Mouse (Mus musculus) heart, postnatal 10 days (tissue): ENCODE results near the gene BC048403. TPM values are rescaled to one million over a fixed set of nuclear protein-coding genes. Genes with fewer than 3 reads are reported as not detected.
A peak's percentile ranks its signal among the peaks of the same experiment; 100 is the strongest.
"Not testable (repeated sequence)": the region's sequence is repeated elsewhere in the genome, so short reads cannot be mapped to it uniquely, and the experiment has no call there.

Experiments
- DNase-seq, 2 experiments: peaks; one replicate each; pipeline ENCODE4 v3.0.0; 2021
- intact Hi-C: fragments of 180-260 bp; cut with DNase I; formaldehyde crosslinking; loops from one replicate; pipeline ENCODE4 v1.15.1; 2025
- total RNA-seq, 2 experiments: library from RNA; stranded (reverse); gene quantifications; 2 replicates each; pipeline ENCODE4 v1.2.3; 2021

Gene BC048403
- total RNA-seq, 2 experiments from 2014 or later, result 2.5 to 2.7 TPM

GRCm38 (mm10) chr10:121754237-121754636 lies 14.5 kb downstream of the BC048403 start:
- intact Hi-C loops, result no loop called here
- DNase-seq, result no peak

DNA sequence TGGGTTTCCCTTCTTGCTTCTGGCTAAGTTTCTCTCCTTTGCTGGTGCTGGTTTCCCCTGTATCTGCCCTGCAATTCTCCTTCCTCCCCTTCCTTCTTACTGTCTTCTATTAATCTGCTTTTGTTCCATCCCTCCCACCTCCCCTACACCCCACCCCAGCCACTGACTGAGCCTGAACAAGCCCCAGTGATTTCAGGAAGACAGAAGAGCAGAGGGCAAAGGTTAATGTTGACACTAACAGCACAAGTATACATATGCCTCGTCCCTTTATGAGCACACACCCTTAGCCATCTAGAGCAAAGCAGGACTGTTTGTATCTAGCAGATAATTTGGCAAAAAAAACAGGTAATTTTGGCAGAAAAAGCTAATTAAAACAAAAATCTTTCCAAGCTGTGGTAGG lies 16.1 kb downstream of the BC048403 start:
- intact Hi-C loops, result no loop called here
- DNase-seq, result no peak

- intact Hi-C loops, result no loop called here
- DNase-seq, result no peak
Measured at GRCm38 (mm10) chr10:121756677-121757076, 16.9 kb downstream of the BC048403 start.

- DNase-seq, result no peak
- intact Hi-C loops, result no loop called here
Measured at GRCm38 (mm10) chr10:121759095-121759494, 19.4 kb downstream of the BC048403 start.

GRCm38 (mm10) chr10:121762141-121762540 lies 22.4 kb downstream of the BC048403 start:
- peak; percentile 46 for DNase-seq
- intact Hi-C loops, result loop anchor here (10.0 kb wide), 1 partner anchor 57 kb away; no protein-coding TSS in a partner anchor

GRCm38 (mm10) chr10:121763191-121763590 lies 23.5 kb downstream of the BC048403 start:
- intact Hi-C loops, result loop anchor here (10.0 kb wide), 1 partner anchor 58 kb away; no protein-coding TSS in a partner anchor
- DNase-seq, result no peak

DNA sequence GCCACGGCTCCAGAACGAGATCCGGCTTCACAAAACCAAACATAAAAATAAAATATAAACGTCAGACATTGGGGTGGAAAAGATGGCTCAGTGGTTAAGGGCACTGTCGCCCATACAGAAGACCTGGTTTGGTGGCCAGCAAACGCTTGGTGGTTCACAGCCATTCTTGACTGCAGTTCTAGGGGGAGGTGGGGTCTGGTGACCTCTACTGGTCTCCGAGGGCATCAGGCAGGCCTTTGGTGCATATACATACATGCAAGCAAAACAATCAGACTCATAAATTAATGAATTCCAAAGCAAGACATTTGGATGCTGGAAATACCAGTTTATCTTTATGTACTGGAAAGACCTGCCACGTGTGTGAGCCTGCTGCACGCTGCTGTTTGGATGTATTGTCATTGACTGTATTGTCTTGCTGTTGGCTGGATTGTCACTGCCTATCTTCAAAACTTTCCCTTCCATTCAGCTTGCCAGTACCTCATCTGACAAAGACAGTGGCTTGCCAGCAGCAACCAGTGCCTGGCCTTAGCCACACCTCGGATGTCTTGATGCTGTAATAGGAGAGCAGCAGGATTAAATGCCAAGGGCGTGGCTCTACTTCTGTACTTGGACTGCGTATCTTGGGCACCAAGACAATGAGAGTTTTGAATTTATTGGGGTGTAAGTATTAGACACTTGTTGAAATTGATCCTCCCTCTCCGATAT lies 24.9 kb downstream of the BC048403 start:
- no peak for DNase-seq
- intact Hi-C loops, result loop anchor here (10.0 kb wide), 1 partner anchor 60 kb away; no protein-coding TSS in a partner anchor

- intact Hi-C loops, result loop anchor here (10.0 kb wide), 1 partner anchor 61 kb away; no protein-coding TSS in a partner anchor
- DNase-seq, result no peak
Measured at GRCm38 (mm10) chr10:121765174-121766057, 25.7 kb downstream of the BC048403 start.

GRCm38 (mm10) chr10:121767295-121767694 lies 27.6 kb downstream of the BC048403 start:
- DNase-seq, result not testable (repeated sequence)

DNA sequence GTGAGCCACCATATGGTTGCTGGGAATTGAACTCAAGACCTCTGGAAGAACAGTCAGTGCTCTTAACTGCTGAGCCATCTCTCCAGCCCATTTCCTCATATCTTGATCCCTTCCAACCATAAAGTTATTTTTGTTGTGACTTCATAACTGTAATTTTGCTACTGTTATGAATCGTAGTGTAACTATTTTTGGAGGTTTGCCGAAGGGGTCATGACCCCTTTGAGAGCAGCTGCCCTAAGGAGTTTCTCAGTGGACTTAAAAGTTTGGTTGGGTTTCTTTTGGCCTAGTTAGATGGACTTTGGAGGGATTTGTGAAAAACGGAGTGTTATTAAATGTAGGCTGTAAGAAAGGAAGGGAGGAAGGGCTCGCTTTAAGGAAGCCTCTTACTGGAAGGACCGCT lies 30.0 kb downstream of the BC048403 start:
- peak in 1 of 2 experiments; percentile 7 for DNase-seq
- intact Hi-C loops, result loop anchor here (5.0 to 10.0 kb wide), 2 partner anchors 65 to 283 kb away; no protein-coding TSS in a partner anchor

More at GRCm38 (mm10) chr10:121767295-121767694, 27.6 kb downstream of the BC048403 start:
- intact Hi-C loops, result loop anchor here (10.0 kb wide), 1 partner anchor 62 kb away; no protein-coding TSS in a partner anchor

DNA sequence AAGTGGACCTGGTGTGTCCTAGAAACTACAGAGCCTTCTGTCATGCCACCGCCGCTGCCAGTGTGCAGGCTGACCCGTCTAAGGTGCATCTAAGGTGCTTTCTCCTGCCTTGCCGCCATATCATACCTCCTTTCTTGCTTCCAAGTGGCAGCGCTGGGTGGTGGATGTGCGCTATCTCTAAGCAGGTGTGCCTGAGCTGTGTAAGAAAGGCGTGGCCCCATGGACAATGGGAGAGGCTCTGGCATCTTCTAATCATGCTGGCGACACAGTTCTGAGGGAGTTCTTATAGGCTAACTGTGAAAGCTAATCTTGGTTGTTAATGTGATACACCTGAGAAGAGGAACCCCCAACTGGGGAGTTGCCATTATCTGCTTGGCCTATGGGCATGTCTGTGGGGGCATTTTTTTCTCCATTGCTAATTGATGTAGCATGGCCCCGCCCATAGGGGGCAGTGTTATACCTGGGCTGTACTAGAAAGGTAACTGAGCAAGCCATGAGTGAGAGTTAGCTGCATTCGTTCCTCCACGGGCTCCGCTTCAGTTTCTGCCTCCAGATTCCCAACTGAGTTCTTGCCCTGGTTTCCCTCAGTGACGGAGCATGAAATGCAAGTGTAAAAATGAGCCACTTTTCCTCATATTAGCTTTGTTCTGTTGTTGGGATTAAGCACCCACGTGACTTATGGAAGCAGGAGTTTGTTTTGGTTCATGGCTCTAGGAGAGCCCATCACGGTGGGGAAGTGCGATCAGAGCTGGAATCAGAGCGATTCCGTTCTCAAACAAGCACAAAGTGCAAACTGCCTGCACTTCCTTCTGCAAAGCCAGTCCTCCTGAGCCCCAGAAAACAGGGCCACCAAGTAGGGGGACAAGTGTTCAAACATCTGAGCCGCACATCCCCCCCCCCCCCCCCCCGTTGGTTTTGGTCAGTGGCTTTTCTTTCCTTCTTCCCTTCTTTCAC lies 31.2 kb downstream of the BC048403 start:
- peak; percentile 11 to 26 for DNase-seq
- intact Hi-C loops, result loop anchor here (5.0 kb wide), 1 partner anchor 281 kb away; no protein-coding TSS in a partner anchor

DNA sequence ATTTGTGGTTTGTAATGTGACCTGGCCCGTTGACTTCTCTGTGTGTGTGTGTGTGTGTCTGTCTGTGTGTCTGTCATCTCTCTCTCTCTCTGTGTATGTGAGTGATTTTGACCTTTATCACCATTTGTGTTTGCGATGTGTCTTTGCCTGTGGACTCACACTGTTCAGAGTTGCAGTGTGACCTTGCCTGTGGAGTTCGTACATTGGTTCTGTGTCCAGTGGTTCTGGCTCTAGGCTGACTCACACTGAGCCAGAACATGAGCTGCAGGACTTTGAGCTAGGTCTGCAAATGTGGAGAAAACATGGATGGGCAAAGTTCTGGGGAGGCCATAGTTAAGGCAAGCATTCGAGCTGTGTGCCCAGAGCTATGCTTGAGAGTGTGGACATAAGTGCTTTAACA lies 34.1 kb downstream of the BC048403 start:
- intact Hi-C loops, result loop anchor here (5.0 kb wide), 1 partner anchor 278 kb away; no protein-coding TSS in a partner anchor
- DNase-seq, result no peak

GRCm38 (mm10) chr10:121775990-121776389 lies 36.3 kb downstream of the BC048403 start:
- intact Hi-C loops, result no loop called here
- DNase-seq, result no peak

DNA sequence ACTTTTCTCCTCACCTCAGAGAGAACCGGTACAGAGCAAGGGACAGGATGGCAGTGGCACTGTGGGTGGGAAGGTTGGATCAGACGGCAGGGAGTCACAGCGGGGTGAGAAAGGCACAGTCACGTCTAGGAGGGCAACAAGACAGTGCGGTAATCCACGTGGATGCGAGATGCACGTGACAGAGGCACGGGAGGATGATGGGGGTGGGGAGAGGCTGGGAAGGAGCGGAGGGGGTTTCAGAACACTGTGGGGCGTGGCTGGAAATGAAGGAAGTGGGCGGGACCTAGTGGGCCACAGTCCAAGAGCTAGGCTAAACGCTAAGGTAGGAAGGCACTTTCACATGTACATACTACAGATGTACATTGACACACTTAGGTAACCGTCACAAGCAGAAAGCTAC lies 41.4 kb downstream of the BC048403 start:
- peak; percentile 24 to 39 for DNase-seq
- intact Hi-C loops, result no loop called here

- intact Hi-C loops, result no loop called here
- DNase-seq, result peak; percentile 14 to 20
Measured at GRCm38 (mm10) chr10:121788536-121788935, 48.8 kb downstream of the BC048403 start.

DNA sequence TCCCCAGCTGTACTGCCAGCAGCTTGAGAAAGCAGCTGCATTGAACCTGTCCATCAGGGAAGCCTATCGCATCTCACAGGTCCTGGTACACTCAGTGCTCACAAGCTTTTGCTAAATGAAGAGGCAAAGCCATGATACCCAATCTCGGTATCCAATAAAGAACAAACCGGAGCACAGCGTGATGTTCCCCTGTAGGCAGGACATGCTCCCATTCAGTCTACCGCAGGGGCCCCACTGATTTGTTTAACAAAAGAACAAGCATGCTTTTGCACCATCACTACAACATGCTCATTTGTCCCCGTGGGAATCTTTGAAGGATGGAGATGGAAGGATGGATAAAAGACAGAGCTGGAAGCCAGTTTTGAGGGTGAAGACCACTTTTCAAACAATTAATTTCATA lies 50.3 kb downstream of the BC048403 start:
- no peak for DNase-seq
- intact Hi-C loops, result no loop called here

GRCm38 (mm10) chr10:121792661-121793060 lies 52.9 kb downstream of the BC048403 start:
- intact Hi-C loops, result no loop called here
- DNase-seq, result no peak

DNA sequence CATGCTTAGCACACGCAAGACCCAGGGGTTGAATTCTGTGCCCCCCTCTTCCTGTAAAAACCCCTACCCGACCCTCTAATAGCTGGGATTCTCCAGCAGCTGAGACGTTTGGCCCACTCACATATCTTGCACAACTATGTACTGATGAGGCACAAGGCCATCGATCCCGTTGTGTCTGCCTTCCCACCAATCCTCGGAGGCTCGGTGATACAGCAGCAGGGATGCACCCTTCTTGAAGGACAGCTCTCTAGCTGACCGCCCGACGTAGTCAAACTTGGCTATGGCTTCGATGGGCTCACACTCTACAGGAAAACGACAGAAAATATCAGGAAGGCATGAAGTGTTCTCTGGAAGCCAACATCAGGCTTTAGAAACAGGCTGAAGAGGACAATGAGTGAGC lies 54.7 kb downstream of the BC048403 start:
- DNase-seq, result no peak
- intact Hi-C loops, result no loop called here

DNA sequence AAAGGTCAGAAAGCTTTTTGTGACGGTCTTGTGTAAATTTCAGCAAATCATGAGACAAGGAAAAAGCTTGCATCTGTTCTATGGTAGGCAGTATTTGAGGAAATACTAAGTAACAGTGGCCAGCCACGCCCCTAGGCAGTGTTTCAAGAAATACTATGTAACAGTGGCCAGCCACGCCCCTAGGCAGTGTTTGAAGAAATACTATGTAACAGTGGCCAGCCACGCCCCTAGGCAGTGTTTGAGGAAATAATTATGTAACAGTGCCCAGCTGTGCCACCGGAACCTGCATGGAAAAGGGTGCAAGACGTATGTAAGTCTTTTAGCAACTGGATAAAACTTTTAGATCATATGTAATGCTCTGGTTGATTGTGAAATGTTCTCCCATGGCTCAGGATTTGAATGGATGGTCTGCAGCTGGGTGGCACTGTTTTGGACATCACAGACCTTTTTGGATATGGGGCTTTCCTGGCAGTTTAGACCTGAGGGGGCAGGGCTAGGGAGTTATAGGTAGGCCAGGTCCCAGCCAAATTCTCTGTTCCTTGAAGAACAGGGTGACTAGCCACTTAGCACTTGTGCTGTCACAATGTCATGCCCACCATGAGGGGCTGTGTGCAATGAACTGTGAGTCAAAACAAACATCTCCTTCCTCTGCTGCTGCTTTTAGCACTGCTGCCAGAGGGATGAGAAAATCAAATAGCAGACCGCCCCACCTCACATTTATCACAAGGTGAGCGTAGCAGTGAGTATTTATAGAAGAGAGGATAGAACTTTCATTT lies 56.5 kb downstream of the BC048403 start:
- intact Hi-C loops, result no loop called here
- DNase-seq, result peak in 1 of 2 experiments; percentile 9
